Mouse (Mus musculus) erythroblast, embryonic 14.5 days (primary cell): Measurements from ENCODE around the gene Cd36.

Experiments
- GATA1 ChIP-seq: IDR thresholded peaks from 2 replicates; pipeline ENCODE4 v1.6.1; 2012; ENCODE audit warnings: low read length, inconsistent platforms, mixed read lengths
- TAL1 ChIP-seq: IDR thresholded peaks from 3 replicates; pipeline ENCODE4 v1.6.1; 2012; ENCODE audit warnings: low read length, inconsistent platforms, mixed read lengths

DNA sequence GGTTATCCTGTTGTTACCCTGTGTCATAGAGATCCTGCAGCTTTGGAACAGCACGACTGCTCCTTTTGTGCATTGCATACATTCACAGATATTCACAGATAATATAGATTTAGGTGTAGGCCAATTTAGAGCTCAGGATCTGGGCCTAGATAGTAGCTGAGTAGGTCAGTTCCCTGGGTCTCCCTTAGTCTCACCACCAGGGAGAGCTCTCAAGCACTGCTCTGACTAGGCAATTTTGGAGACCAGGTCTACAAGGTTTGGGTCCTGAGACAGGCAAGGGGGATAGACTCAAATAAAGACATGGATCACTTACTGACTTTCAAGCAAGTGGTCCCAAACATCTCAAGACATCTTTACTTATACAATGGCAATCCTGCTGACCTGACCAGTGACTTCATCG lies 38.0 kb downstream of the Cd36 start:
- TF ChIP-seq GATA1 (no peak), TAL1 (no peak)
